Mouse (Mus musculus): ENCODE data around the gene Nlgn1.

Gene Nlgn1

GRCm38 (mm10) chr3:26194970-26195369 lies 137.3 kb downstream of the Nlgn1 start:
- no peak for DNase-seq

GRCm38 (mm10) chr3:26181013-26181412 lies 151.2 kb downstream of the Nlgn1 start:
- DNase-seq: no peak

GRCm38 (mm10) chr3:26175371-26175770 lies 156.9 kb downstream of the Nlgn1 start:
- DNase-seq: no peak

GRCm38 (mm10) chr3:26174257-26174656 lies 158.0 kb downstream of the Nlgn1 start:
- no peak for DNase-seq

GRCm38 (mm10) chr3:26173613-26174012 lies 158.6 kb downstream of the Nlgn1 start:
- DNase-seq: no peak

- DNase-seq: no peak
Observed at GRCm38 (mm10) chr3:26166711-26167110, 165.5 kb downstream of the Nlgn1 start.

- no peak for DNase-seq
Observed at GRCm38 (mm10) chr3:26153782-26154181, 178.5 kb downstream of the Nlgn1 start.

- no peak for DNase-seq
Observed at GRCm38 (mm10) chr3:26153036-26153741, 179.1 kb downstream of the Nlgn1 start.

GRCm38 (mm10) chr3:26152510-26153035 lies 179.7 kb downstream of the Nlgn1 start:
- DNase-seq: no peak

- DNase-seq: no peak
Observed at GRCm38 (mm10) chr3:26151351-26152020, 180.8 kb downstream of the Nlgn1 start.

GRCm38 (mm10) chr3:26146174-26146573 lies 186.1 kb downstream of the Nlgn1 start:
- no peak for DNase-seq

GRCm38 (mm10) chr3:26145441-26145840 lies 186.8 kb downstream of the Nlgn1 start:
- no peak for DNase-seq

- no peak for DNase-seq
Observed at GRCm38 (mm10) chr3:26141590-26141989, 190.7 kb downstream of the Nlgn1 start.

GRCm38 (mm10) chr3:26134839-26135651 lies 197.2 kb downstream of the Nlgn1 start:
- DNase-seq: no peak

GRCm38 (mm10) chr3:26130919-26131318 lies 201.3 kb downstream of the Nlgn1 start:
- DNase-seq: no peak

GRCm38 (mm10) chr3:26129455-26129854 lies 202.8 kb downstream of the Nlgn1 start:
- DNase-seq: no peak

GRCm38 (mm10) chr3:26117071-26117470 lies 215.2 kb downstream of the Nlgn1 start:
- DNase-seq: no peak

GRCm38 (mm10) chr3:26106361-26106760 lies 225.9 kb downstream of the Nlgn1 start:
- DNase-seq: no peak

- DNase-seq: no peak
Observed at GRCm38 (mm10) chr3:26105528-26105927, 226.7 kb downstream of the Nlgn1 start.

GRCm38 (mm10) chr3:26102271-26102670 lies 230.0 kb downstream of the Nlgn1 start:
- no peak for DNase-seq

GRCm38 (mm10) chr3:26095551-26095950 lies 236.7 kb downstream of the Nlgn1 start:
- DNase-seq: no peak

- DNase-seq: no peak
Observed at GRCm38 (mm10) chr3:26069366-26069765, 262.9 kb downstream of the Nlgn1 start.

- no peak for DNase-seq
Observed at GRCm38 (mm10) chr3:26050769-26051168, 281.5 kb downstream of the Nlgn1 start.
